Mouse (Mus musculus) gastrocnemius, adult 18-20 months (tissue): ENCODE measurements around the gene Il3. TPM values are rescaled to one million over a fixed set of nuclear protein-coding genes. Genes with fewer than 3 reads are reported as not detected.

ENCODE experiments used
- DNase-seq: peaks from one replicate; pipeline ENCODE4 v3.0.0; 2021; ENCODE audit warnings: low spot score
- total RNA-seq, 2 experiments: library from RNA; stranded (reverse); gene quantifications; 2 replicates each; pipeline ENCODE4 v1.2.3; 2021

Il3 gene
- total RNA-seq, 2 experiments from 2014 or later, result not detected

GRCm38 (mm10) chr11:54219191-54219590, 47.9 kb downstream of the Il3 start:
- DNase-seq, result no peak

DNA sequence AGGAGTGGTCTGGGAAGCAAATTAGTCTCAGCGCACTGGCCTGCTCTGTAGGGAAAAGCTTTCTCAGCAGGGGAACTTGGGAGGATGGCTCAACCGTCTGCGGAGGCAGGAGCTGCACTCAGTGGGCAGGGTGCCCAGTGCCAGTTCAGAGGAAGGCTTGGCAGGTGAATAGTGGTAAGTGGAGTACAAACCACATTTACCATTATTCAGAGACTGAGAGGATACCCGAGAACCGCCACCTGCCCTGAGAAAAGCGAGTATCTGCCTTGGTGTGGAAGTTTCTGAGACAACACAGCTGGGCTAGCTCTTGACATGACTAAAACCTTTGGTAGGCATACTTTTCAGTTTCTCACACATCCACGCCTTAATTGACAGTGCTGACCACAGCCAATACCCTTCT, 49.7 kb downstream of the Il3 start:
- no peak for DNase-seq

DNA sequence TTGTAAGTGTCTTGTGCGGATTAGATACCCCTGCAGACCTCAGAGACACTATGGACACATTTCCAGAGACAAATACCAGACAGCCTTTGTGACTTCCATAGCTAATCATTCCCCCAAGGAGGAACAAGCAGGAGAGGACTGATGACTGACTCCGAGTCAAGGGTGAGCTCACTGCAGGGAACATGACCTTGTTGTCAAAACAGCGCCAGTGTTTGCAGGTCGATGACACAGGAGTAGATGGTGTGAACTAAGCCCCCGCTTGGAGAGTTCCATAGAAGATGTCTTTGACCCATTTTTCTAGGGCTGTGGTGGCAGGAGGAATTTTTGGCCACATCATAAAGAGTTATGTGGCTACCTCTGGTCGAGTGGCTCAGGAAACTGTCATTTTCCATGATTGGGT, 51.0 kb downstream of the Il3 start:
- DNase-seq, result no peak

Other genes with a start within 250 kb of the Il3 start
- gene Slc22a4, start 239.2 kb downstream of the Il3 start, total RNA-seq, result 1 to 10 TPM; 2.9 to 3.1 TPM
- gene Pdlim4, start 198.3 kb downstream of the Il3 start, total RNA-seq, result 1 to 10 TPM; 5.1 to 5.6 TPM
- 10 to 100 TPM; 31.9 to 38.1 TPM for gene P4ha2, start 167.2 kb downstream of the Il3 start, total RNA-seq
- gene Csf2, start 17.6 kb downstream of the Il3 start, total RNA-seq, result not detected
- gene Acsl6, start 36.5 kb upstream of the Il3 start, total RNA-seq, result 10 to 100 TPM; 23.3 to 30.9 TPM
- gene Meikin, start 103.4 kb upstream of the Il3 start, total RNA-seq, result not detected
- gene Fnip1, start 170.9 kb upstream of the Il3 start, total RNA-seq, result 10 to 100 TPM; 25.4 to 39.8 TPM